Mouse (Mus musculus): ENCODE measurements around the gene Ddx51. TPM values are rescaled to one million over a fixed set of nuclear protein-coding genes. Genes with fewer than 3 reads are reported as not detected.

Ddx51 gene
- total and polyA plus RNA-seq, 3 experiments: 8.8 to 9.1 (median 8.9) TPM

DNA sequence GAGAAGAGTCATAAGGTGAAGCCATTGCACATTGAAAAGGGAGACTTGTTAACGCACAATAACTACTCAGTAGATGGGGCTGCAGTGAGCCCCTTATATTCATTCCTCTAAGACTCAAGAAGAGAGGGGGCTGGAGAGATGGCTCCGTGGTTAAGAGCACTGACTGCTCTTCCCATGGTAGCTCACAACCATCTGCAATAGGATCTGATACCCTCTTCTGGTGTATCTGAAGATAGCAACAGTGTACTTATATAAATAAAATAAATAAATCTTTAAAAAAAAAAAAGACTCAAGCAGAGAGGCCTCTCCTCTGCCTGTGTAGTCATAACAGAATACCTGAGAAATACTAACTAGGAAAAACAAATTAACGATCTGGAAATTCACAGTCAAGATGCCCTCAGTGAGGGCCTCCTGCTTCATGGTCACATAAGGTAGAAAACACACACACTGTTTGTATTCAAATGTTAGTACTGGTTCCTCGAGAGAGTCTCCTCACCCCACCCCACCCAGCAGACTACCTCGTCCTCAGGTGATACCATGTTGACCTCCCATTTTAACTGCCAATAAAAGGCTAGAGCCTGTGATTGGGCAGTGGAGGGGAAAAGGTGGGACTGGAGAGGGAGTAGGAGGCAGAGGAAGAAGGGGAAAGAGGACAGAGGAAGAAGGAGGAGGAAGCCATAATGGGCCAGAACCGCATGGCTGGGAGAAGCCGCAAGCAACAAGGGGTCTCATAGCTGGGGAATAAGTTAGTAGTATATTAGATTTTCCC lies 14.8 kb upstream of the Ddx51 start:
- Histone ChIP-seq H3K4me3 (no peak overlapping the region), H3K9ac (ENCODE audit: low read depth, low read length) (no peak overlapping the region), H3K79me2 (replicated peaks; ENCODE audit: control insufficient read depth, insufficient read depth, low read length) (no peaks in the 10 kb centered on the region), H3K4me1 (ENCODE audit: control insufficient read depth, insufficient read depth, low read length) (no peaks in the 10 kb centered on the region), H3K36me3 (ENCODE audit: control insufficient read depth, insufficient read depth, low read length) (no peaks in the 10 kb centered on the region), H3K27me3 (ENCODE audit: control insufficient read depth, insufficient read depth, low read length) (no peaks in the 10 kb centered on the region), H3K27ac (no peak overlapping the region)
- DNase-seq: no peak
- intact Hi-C loops (cut with DNase I): loop anchor here (5.0 to 10.0 kb wide), 3 partner anchors 211 to 286 kb away; no protein-coding TSS in a partner anchor
- 73% methylated on average over 7 of the region's 7 CpGs for WGBS
- TF ChIP-seq POLR2A (IDR thresholded peaks at IDR 0.05; ENCODE audit: insufficient read depth, low read depth, low read length): no peak
- TF ChIP-seq CTCF (IDR thresholded peaks at IDR 0.05): no peak
- no peak for TF ChIP-seq EP300 (IDR thresholded peaks at IDR 0.05; ENCODE audit: insufficient read depth, low read depth, low read length)

DNA sequence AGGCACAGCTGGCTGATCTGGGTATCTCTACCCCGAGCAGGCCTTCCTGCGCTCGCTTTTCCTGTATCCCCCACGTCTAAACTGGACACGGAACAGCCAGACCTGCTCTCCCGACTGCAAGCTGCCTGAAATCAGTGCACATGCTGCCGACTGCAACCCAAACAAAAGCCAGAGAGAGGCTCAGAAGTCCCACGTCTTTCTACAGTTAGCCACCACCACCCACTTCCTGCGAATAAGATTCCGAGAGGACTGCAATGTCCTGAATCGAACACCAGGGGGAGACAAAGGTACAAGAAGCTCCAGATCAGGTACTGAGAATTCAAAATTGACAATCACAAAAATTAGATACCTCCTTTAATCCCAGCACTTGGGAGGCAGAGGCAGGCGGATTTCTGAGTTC lies 13.8 kb upstream of the Ddx51 start:
- intact Hi-C loops (cut with DNase I): loop anchor here (5.0 to 10.0 kb wide), 3 partner anchors 212 to 285 kb away; no protein-coding TSS in a partner anchor
- Histone ChIP-seq H3K79me2 (replicated peaks; ENCODE audit: control insufficient read depth, insufficient read depth, low read length) (no peaks in the 10 kb centered on the region), H3K4me3 (no peak overlapping the region), H3K9ac (ENCODE audit: low read depth, low read length) (0 out of 2 replicates have a peak overlapping the region, but pooled peaks have one; percentile 13), H3K27me3 (ENCODE audit: control insufficient read depth, insufficient read depth, low read length) (no peaks in the 10 kb centered on the region), H3K4me1 (ENCODE audit: control insufficient read depth, insufficient read depth, low read length) (no peaks in the 10 kb centered on the region), H3K27ac (no peak overlapping the region), H3K36me3 (ENCODE audit: control insufficient read depth, insufficient read depth, low read length) (no peaks in the 10 kb centered on the region)
- 12% methylated on average over 12 of the region's 12 CpGs for WGBS
- peak; percentile 66 to 69 for DNase-seq
- TF ChIP-seq CTCF (IDR thresholded peaks at IDR 0.05) (peak; percentile 90), EP300 (IDR thresholded peaks at IDR 0.05; ENCODE audit: insufficient read depth, low read depth, low read length) (no peak)

DNA sequence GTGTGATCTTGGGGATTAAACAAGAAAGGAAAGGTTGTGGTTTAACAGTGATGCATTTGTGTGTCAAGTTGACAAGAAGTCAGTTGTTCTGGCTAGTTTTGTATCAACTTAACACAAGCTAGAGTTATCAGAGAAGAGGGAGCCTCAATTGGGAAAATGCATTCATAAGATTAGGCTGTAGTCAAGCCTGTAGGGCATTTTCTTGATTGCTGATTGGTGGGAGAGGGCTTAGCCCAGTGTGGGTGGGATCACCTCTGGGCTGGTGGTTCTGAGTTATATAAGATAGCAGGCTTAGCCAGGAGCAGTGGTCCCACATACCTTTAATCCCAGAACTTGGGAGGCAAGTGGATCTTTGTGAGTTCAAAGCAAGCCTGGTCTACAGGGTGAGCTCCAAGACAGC lies 6.9 kb upstream of the Ddx51 start:
- Histone ChIP-seq H3K36me3 (ENCODE audit: control insufficient read depth, insufficient read depth, low read length) (no peaks in the 10 kb centered on the region), H3K4me1 (ENCODE audit: control insufficient read depth, insufficient read depth, low read length) (no peaks in the 10 kb centered on the region), H3K27me3 (ENCODE audit: control insufficient read depth, insufficient read depth, low read length) (no peaks in the 10 kb centered on the region), H3K4me3 (no peak overlapping the region), H3K27ac (no peak overlapping the region), H3K79me2 (replicated peaks; ENCODE audit: control insufficient read depth, insufficient read depth, low read length) (no peaks in the 10 kb centered on the region), H3K9ac (ENCODE audit: low read depth, low read length) (no peak overlapping the region)
- no peak for DNase-seq
- TF ChIP-seq POLR2A (IDR thresholded peaks at IDR 0.05; ENCODE audit: insufficient read depth, low read depth, low read length) (no peak), EP300 (IDR thresholded peaks at IDR 0.05; ENCODE audit: insufficient read depth, low read depth, low read length) (no peak), CTCF (IDR thresholded peaks at IDR 0.05) (no peak)
- intact Hi-C loops (cut with DNase I): no loop called here

DNA sequence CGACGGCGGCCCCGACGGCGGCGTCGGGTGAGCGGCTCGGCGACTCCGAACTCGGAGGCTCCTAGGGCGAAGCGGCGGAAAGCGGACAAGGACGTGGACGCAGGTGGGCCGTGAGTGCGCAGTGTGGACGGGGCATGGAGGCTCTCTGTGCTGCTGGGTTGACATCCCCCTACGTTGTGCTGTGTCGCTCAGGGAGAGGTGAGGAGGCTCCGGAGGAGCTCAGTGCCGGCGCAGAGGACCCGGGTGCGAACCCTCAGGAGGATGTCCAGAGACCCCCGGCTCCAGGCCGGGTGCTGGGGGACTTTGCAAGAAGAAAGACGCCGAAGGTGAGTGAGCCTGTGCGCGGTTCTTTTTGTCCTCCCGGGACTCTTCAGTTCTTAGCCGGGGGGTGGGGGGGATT lies 435 bp downstream of the Ddx51 start:
- TF ChIP-seq POLR2A (IDR thresholded peaks at IDR 0.05; ENCODE audit: insufficient read depth, low read depth, low read length) (no peak), CTCF (IDR thresholded peaks at IDR 0.05) (no peak), EP300 (IDR thresholded peaks at IDR 0.05; ENCODE audit: insufficient read depth, low read depth, low read length) (no peak)
- Histone ChIP-seq H3K27me3 (ENCODE audit: control insufficient read depth, insufficient read depth, low read length) (no peaks in the 10 kb centered on the region), H3K4me1 (ENCODE audit: control insufficient read depth, insufficient read depth, low read length) (peaks cover 3% of the 10 kb centered on the region; the same call in 1 of the 2 replicates), H3K36me3 (ENCODE audit: control insufficient read depth, insufficient read depth, low read length) (no peaks in the 10 kb centered on the region), H3K4me3 (peak overlapping the region; percentile 95), H3K9ac (ENCODE audit: low read depth, low read length) (peak overlapping the region; percentile 79), H3K27ac (peak overlapping the region; percentile 73), H3K79me2 (replicated peaks; ENCODE audit: control insufficient read depth, insufficient read depth, low read length) (no peaks in the 10 kb centered on the region)
- no peak for DNase-seq
- 1% methylated on average over 37 of the region's 37 CpGs for WGBS
- intact Hi-C loops (cut with DNase I): no loop called here

DNA sequence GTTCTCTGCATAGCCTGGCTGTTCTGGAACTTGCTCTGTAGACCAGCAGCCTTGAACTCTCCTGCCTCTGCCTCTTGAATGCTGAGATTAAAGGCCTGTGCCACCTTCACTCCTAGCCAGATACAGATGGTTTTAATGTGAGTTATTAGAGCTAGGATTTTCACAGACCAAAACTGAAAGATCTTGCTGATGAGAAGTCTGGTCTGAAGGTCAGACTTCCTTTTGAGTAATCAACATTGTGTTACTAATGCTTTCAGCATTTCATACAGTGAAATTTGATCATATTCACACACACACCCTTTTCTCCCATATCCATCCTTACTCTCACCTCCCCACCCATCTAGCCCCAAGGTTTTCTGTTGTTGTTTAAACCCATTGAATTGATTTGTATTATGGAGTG lies 6.4 kb downstream of the Ddx51 start:
- Histone ChIP-seq H3K4me3 (no peak overlapping the region), H3K36me3 (ENCODE audit: control insufficient read depth, insufficient read depth, low read length) (peaks cover 6% of the 10 kb centered on the region), H3K27me3 (ENCODE audit: control insufficient read depth, insufficient read depth, low read length) (no peaks in the 10 kb centered on the region), H3K27ac (no peak overlapping the region), H3K79me2 (replicated peaks; ENCODE audit: control insufficient read depth, insufficient read depth, low read length) (no peaks in the 10 kb centered on the region), H3K4me1 (ENCODE audit: control insufficient read depth, insufficient read depth, low read length) (peaks cover 4% of the 10 kb centered on the region), H3K9ac (ENCODE audit: low read depth, low read length) (no peak overlapping the region)
- DNase-seq: no peak
- intact Hi-C loops (cut with DNase I): no loop called here
- no peak for TF ChIP-seq POLR2A (IDR thresholded peaks at IDR 0.05; ENCODE audit: insufficient read depth, low read depth, low read length)
- TF ChIP-seq EP300 (IDR thresholded peaks at IDR 0.05; ENCODE audit: insufficient read depth, low read depth, low read length): no peak
- no peak for TF ChIP-seq CTCF (IDR thresholded peaks at IDR 0.05)

DNA sequence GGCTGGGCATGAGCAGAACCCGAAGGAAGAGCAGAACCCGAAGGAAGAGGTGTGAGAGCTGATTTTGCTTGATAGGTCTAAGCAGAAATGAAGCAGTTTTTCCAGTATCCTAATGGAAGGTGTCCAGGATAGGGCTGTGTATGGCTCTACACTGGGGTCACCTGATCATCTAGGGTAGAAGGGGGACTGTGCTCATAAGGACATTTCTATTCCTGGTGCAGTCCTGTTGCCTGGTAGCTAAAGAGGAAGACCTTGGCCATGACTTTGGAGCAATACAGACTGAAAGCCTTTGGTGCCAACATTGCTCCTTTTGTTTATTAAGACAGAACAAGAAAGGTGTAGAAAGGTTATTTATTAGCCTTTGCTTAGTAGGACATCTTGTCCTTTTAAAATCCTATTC lies 10.8 kb downstream of the Ddx51 start:
- Histone ChIP-seq H3K36me3 (ENCODE audit: control insufficient read depth, insufficient read depth, low read length) (peaks cover 7% of the 10 kb centered on the region), H3K79me2 (replicated peaks; ENCODE audit: control insufficient read depth, insufficient read depth, low read length) (no peaks in the 10 kb centered on the region), H3K4me3 (no peak overlapping the region), H3K27me3 (ENCODE audit: control insufficient read depth, insufficient read depth, low read length) (no peaks in the 10 kb centered on the region), H3K27ac (peak overlapping the region; percentile 62), H3K9ac (ENCODE audit: low read depth, low read length) (no peak overlapping the region), H3K4me1 (ENCODE audit: control insufficient read depth, insufficient read depth, low read length) (peaks cover 5% of the 10 kb centered on the region)
- no peak for TF ChIP-seq CTCF (IDR thresholded peaks at IDR 0.05)
- TF ChIP-seq POLR2A (IDR thresholded peaks at IDR 0.05; ENCODE audit: insufficient read depth, low read depth, low read length): no peak
- no peak for TF ChIP-seq EP300 (IDR thresholded peaks at IDR 0.05; ENCODE audit: insufficient read depth, low read depth, low read length)
- DNase-seq: no peak
- WGBS: 74% methylated on average over 2 of the region's 2 CpGs
- intact Hi-C loops (cut with DNase I): no loop called here

All from heart, adult 2 months (tissue).